Mouse (Mus musculus): ENCODE results near the gene Inpp5f.
"Not testable (repeated sequence)": the region's sequence is repeated elsewhere in the genome, so short reads cannot be mapped to it uniquely, and the experiment has no call there.

Inpp5f gene

DNA sequence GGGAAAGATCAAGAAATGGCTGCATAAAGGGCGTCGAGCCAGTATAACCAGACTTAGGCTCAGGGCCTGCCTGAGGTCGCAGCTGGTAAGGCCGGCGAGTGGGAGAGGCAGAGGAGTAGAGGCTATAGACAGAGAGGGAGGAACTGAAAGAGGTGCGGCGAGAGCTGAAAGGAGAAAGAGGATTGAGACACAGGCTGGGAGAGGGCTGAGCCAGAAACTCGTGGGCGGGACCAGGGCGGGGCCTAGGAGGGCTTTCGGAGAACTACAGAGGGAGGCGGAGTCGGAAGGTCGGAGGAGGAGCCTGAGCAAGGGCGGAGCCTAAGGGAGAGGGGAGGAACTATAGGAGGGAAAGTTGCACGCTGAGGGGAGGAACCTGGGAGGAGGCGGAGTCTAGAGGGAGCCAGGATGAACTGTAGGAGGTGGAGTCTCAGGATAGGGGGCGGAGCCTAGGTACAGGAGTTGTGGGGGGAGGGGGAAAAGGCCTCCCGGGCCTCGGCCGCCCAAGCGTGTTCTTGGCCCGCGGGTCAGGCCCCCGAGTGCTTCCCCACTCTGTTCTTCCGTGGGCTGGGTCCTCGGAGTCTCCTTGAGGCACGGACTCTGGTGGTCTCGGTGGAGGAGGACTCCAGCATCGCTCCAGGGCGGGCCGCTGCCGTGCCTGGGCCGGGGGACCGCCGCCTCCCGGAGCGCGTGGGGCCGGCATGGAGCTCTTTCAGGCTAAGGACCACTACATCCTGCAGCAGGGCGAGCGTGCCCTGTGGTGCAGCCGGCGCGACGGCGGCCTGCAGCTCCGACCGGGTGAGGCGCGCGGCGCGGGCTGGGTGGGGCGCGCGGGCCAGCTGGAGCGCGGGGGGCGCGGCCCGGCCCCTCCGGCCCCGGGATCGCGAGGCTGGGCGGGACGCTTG, at the start of gene Inpp5f:
Gene Inpp5f, plus strand, starts transcription at position 432 of the 902 bp plus-strand sequence.
- in situ Hi-C loops (cut with MboI, MseI) = no loop called here

DNA sequence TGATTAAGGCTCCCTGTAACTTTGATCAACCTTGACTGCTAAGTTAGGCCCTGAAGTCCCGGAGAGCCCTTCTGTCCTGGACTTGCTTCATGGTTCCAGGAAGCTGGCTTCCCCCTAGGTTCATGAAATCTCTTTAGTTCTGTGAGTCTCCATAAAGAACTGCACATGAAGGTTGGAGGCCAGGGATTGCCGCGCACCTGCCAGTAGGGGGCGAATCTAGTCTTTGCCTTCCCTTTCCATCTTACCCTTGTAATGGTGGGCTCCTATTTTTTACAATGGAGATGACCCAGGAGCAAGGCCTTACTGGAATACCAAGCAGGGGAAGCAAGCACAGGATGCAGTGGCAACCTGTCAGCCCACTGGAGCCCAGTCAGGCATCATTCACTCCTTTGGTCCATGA, 47.8 kb upstream of the Inpp5f start:
- in situ Hi-C loops (cut with MboI, MseI) = no loop called here

GRCm38 (mm10) chr7:128566311-128566710, 44.8 kb upstream of the Inpp5f start:
- in situ Hi-C loops (cut with MboI, MseI) = no loop called here

DNA sequence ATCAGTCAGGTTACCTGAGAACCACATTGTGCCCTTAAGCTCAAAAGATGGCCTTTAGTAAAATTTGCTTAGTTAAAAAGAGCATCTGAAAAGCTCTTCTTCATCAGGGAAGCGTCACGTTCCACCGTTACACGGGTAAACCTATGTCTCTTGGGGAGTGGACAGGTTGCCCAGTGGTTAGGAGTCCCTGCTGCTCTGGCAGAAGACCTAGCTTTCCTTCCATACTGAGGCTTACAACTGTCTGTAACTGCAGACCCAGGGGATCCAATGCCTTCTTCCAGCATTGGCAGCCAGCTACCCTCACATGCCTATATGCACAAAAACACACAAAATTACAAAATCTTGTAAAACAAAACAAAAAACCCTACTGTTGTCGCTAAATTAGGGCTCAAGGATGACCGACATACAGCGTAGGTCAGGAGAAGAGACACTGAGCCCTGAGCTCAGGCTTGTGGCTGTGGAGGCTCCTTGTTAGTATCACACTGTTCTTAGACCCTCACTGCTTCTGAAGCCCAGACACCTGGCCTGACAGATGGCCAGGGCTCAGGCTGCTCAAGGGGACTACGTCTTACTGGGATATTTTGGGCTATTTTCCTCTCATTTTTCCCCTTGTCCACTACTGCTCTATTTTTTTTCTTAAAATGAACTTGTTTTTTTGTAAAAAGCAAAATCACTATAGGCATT, 43.4 kb upstream of the Inpp5f start:
- in situ Hi-C loops (cut with MboI, MseI) = no loop called here

DNA sequence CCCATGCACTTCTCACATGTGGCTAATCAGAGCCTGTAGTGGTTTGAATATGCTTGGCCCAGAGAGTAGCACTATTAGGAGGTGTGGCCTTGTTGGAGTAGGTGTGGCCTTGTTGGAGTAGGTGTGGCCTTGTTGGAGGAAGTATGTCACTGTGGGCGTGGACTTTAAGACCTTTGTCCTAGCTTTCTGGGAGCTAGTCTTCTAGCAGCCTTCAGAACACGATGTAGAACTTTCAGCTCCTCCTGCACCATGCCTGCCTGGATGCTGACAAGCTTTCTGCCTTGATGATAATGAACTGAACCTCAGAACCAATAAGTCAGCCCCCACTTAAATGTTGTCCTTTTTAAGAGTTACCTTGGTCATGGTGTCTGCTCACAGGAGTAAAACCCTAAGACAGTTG, 41.7 kb upstream of the Inpp5f start:
- in situ Hi-C loops (cut with MboI, MseI) = not testable (repeated sequence)

DNA sequence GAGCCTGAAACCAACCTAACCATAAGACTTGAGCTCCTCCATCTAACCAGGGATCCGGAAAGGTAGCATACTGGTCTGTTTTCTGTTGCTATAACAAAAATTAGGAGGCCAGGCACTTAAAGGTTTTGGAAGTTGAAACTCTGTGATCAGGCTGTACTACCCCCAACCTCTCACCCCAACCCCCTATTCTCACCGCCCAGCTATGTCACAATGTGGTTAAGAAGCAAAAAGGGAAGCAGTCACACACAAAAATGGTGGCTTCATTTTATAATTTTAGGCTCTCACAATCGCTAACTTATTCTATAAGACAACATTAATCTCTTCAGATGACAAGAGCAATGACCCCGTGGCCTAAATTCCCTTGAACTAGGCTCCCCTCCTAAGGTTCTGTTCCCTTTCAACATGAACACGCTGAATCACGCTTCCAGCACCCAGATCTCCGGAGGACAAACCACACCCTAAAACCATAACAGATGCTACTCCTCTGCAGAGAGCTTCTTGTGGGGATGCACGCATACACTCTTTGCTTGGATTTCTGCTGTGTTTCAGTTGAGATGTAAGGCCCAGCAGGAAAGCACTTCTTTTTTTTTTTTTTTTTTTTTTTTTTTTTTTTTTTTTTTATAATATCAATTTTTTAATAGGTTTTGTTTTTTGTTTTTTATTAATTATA, 41.0 kb upstream of the Inpp5f start:
- in situ Hi-C loops (cut with MboI, MseI) = no loop called here

GRCm38 (mm10) chr7:128570657-128571056, 40.5 kb upstream of the Inpp5f start:
- in situ Hi-C loops (cut with MboI, MseI) = not testable (repeated sequence)

- in situ Hi-C loops (cut with MboI, MseI) = no loop called here
These were observed 39.1 kb upstream of the Inpp5f start for GRCm38 (mm10) chr7:128572030-128572429.

GRCm38 (mm10) chr7:128575211-128575610, 35.9 kb upstream of the Inpp5f start:
- in situ Hi-C loops (cut with MboI, MseI) = no loop called here

- in situ Hi-C loops (cut with MboI, MseI) = no loop called here
These were observed 35.3 kb upstream of the Inpp5f start for GRCm38 (mm10) chr7:128575794-128576193.

DNA sequence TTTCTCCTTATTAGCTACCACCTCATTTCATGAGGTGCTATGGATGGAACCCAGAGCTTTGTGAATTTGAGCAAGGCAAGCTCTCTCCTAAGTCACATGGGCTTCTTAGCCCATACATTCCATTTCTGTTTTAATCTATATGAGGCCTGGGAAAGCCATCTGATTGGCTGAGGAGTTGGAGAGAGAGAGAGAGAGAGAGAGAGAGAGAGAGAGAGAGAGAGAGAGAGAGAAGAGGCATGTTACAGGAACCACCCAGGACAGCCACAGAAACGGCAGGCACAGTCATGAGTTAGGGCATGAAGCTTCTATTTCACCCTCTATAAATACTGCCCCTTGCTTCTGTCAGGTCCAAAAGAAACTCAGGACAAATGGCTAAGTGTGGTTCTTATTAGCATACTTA, 33.5 kb upstream of the Inpp5f start:
- in situ Hi-C loops (cut with MboI, MseI) = no loop called here

DNA sequence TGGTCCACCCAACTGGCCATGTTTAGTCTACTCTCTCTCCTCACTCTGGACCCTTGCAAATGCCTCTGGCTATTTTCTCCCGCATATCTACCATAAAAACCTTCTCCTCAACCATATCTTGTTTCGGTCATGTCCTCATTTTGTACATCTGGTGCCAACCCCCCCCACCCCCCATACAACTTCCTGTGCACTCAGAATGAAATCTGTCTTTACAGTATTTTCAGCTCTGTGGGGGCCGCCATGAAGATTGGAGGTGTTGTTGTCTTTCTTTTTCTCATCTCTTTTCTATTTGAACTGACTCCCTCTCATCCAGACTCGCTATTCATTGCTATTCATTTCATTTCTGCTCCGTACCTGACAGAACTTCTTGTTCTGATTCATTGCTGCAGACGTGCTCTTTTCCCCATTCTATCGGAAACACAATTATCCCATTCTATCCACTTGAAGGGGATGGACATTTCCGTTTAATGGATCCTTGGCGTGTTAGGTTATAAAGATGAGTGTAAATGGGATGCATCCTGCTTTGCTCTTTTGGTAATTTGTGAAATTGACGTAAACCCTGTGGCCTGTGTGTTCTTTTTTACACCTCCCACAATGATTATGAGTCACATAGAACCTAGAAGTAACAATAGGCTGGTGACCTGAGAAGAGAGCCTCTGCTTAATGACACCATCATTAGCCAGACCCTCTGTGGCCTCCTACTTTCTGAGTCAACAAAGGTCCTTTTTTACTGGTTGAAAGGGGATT, 32.8 kb upstream of the Inpp5f start:
- in situ Hi-C loops (cut with MboI, MseI) = no loop called here

DNA sequence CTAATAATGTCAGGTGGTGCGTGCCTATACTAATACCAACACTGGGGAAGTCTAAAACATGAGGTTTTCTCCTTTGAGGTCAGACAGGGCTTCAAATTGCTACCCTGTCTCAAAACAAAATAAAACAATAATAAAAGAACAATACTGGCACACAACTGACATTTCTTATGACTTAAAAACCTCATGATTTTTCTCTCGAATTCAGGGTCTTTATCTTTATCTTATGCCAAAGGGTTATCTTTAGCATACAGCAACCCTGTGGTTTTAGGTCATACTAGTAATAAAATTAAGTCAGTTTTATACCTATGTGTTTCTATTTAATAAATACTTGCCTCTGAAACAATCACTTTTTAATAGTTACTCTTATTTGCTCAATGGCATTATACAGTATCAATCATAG, 31.7 kb upstream of the Inpp5f start:
- in situ Hi-C loops (cut with MboI, MseI) = no loop called here

- in situ Hi-C loops (cut with MboI, MseI) = no loop called here
These were observed 30.8 kb upstream of the Inpp5f start for GRCm38 (mm10) chr7:128580318-128580717.

GRCm38 (mm10) chr7:128581864-128582484, 29.2 kb upstream of the Inpp5f start:
- in situ Hi-C loops (cut with MboI, MseI) = no loop called here

- in situ Hi-C loops (cut with MboI, MseI) = no loop called here
These were observed 27.7 kb upstream of the Inpp5f start for GRCm38 (mm10) chr7:128583213-128583948.

DNA sequence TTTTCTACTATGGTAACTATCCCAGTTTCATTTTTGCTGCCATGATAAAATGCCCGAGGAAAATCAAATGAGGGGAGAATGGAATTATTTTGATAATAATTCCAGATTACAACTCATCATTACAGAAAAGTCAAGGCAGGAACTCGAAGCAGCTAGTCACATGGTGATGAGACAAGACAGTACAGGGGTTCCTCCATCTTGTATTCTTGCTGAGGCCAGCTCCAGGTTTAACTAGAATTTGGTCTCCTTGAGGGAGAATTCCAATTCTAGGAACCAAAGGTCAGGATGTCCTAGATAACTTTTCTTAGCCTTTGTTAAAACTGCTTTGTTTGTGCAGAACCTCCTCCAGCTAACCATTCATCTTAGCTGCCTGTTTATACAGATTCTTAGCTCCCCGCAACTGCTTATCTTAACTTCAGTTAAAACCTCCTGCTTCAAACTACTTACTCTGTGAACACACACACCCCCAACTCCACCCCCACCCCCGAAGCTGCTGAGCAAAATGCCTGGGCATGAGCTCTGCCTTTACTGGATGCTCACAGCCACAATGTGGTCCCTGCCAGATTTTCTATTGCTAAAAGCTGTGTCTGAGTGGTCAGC, 23.7 kb upstream of the Inpp5f start:
- in situ Hi-C loops (cut with MboI, MseI) = loop anchor here in 1 of 2 experiments (5.0 kb wide), 1 partner anchor 100 kb away; no protein-coding TSS in a partner anchor

GRCm38 (mm10) chr7:128591345-128592084, 19.6 kb upstream of the Inpp5f start:
- in situ Hi-C loops (cut with MboI, MseI) = no loop called here

All from T-helper 17 cell (primary cell).